Comparison of ENCODE assay signal across 14 mouse cellular contexts in genomic region chr1:176946796-176947181, GRCm38 (mm10).
DNase-seq lines count a peak whose midpoint lies in the region; ATAC-seq and TF ChIP-seq lines count a peak whose summit lies in the region.
"Had no signal": no experiment of that assay in that cellular context is flagged by ENCODE, and none has a peak within 500 bp of the region (broad histone marks: within the 10 kb centered on the region; RNA-seq: fewer than 3 reads in every experiment).

No protein-coding gene starts in this region.

- no peak for TF ChIP-seq CTCF in CH12.LX (conservative IDR thresholded peaks at IDR 0.05 in 1 of 2, IDR thresholded peaks at IDR 0.05 in 1 of 2; ENCODE audit: low read depth in 2 of 2, low read length in 2 of 2)
- no peak for TF ChIP-seq CTCF in midbrain, postnatal 0 days (IDR thresholded peaks at IDR 0.05)

- no peak for TF ChIP-seq POLR2A in CH12.LX (IDR thresholded peaks at IDR 0.05; ENCODE audit: low read depth, low read length)

- TF ChIP-seq EP300 in CH12.LX (IDR thresholded peaks at IDR 0.05; ENCODE audit: low read length), result no peak

- H3K36me3 ChIP-seq in CH12.LX (replicated peaks in 1 of 2; ENCODE audit: control insufficient read depth in 1 of 2, insufficient read depth in 1 of 2, low read length in 1 of 2), result peaks cover 0 to 8% of the 10 kb centered on the region in 2 experiments
- H3K36me3 ChIP-seq in forebrain, embryonic 13.5 days (ENCODE audit: poor library complexity, severe bottlenecking), result no peaks in the 10 kb centered on the region
- H3K36me3 ChIP-seq in midbrain, postnatal 0 days (ENCODE audit: insufficient read depth, low read length), result no peaks in the 10 kb centered on the region
- H3K36me3 ChIP-seq in kidney, embryonic 14.5 days (ENCODE audit: control insufficient read depth, insufficient read depth, low read length), result no peaks in the 10 kb centered on the region
- H3K36me3 ChIP-seq: embryonic facial prominence, embryonic 12.5 days; liver, embryonic 13.5 days had no signal

- H3K9me3 ChIP-seq in CH12.LX (replicated peaks; ENCODE audit: low read length), result no peaks in the 10 kb centered on the region
- no peaks in the 10 kb centered on the region for H3K9me3 ChIP-seq in forebrain, embryonic 13.5 days (replicated peaks)
- H3K9me3 ChIP-seq in midbrain, postnatal 0 days (ENCODE audit: low read length), result no peaks in the 10 kb centered on the region
- H3K9me3 ChIP-seq in kidney, embryonic 14.5 days (ENCODE audit: control insufficient read depth, low read length), result no peaks in the 10 kb centered on the region
- H3K9me3 ChIP-seq: embryonic facial prominence, embryonic 12.5 days; liver, embryonic 13.5 days had no signal

- H3K79me2 ChIP-seq in CH12.LX (replicated peaks; ENCODE audit: control insufficient read depth, extremely low read depth, insufficient read depth, poor library complexity, severe bottlenecking), result no peaks in the 10 kb centered on the region

- no peaks in the 10 kb centered on the region for H3K27me3 ChIP-seq in CH12.LX (replicated peaks)
- no peaks in the 10 kb centered on the region for H3K27me3 ChIP-seq in forebrain, embryonic 13.5 days
- H3K27me3 ChIP-seq in midbrain, postnatal 0 days (ENCODE audit: insufficient read depth, low read length), result no peaks in the 10 kb centered on the region
- no peaks in the 10 kb centered on the region for H3K27me3 ChIP-seq in kidney, embryonic 14.5 days (ENCODE audit: control insufficient read depth, insufficient read depth, low read length)
- H3K27me3 ChIP-seq: embryonic facial prominence, embryonic 12.5 days; liver, embryonic 13.5 days had no signal

- no peak overlapping the region for H3K9ac ChIP-seq in CH12.LX (ENCODE audit: insufficient read depth, low read depth)
- H3K9ac ChIP-seq in forebrain, embryonic 13.5 days, result no peak overlapping the region
- H3K9ac ChIP-seq in midbrain, postnatal 0 days (replicated peaks; ENCODE audit: low read length, poor library complexity, severe bottlenecking), result no peak overlapping the region
- H3K9ac ChIP-seq in kidney, embryonic 14.5 days (ENCODE audit: low read depth, low read length), result no peak overlapping the region
- H3K9ac ChIP-seq: embryonic facial prominence, embryonic 12.5 days; liver, embryonic 13.5 days had no signal

- H3K27ac ChIP-seq in CH12.LX (ENCODE audit: insufficient read depth, low read depth), result peak overlapping the region; percentile 11
- H3K27ac ChIP-seq in forebrain, embryonic 13.5 days, result peak overlapping the region; percentile 95
- H3K27ac ChIP-seq in midbrain, postnatal 0 days (ENCODE audit: low read depth, low read length), result peak overlapping the region; percentile 43; the same call in 1 of the 2 replicates
- H3K27ac ChIP-seq in kidney, embryonic 14.5 days (ENCODE audit: low read depth, low read length), result no peak overlapping the region
- H3K27ac ChIP-seq: embryonic facial prominence, embryonic 12.5 days; liver, embryonic 13.5 days had no signal

- peak overlapping the region; percentile 61 for H3K4me2 ChIP-seq in CH12.LX (ENCODE audit: insufficient read depth, low read depth, poor library complexity, severe bottlenecking)
- H3K4me2 ChIP-seq in forebrain, embryonic 13.5 days, result peak overlapping the region; percentile 37
- H3K4me2 ChIP-seq in midbrain, postnatal 0 days (ENCODE audit: low read depth, low read length, poor library complexity, severe bottlenecking), result no peak overlapping the region
- no peak overlapping the region for H3K4me2 ChIP-seq in kidney, embryonic 14.5 days (replicated peaks; ENCODE audit: low read depth, low read length)
- H3K4me2 ChIP-seq: embryonic facial prominence, embryonic 12.5 days; liver, embryonic 13.5 days had no signal

- 10% methylated on average over 7 of the region's 7 CpGs for WGBS in forebrain, embryonic 13.5 days
- 31% methylated on average over 7 of the region's 7 CpGs for WGBS in midbrain, postnatal 0 days
- WGBS in kidney, embryonic 14.5 days, result 87% methylated on average over 7 of the region's 7 CpGs

- peak overlapping the region in 1 of 3 experiments; percentile 2 for H3K4me3 ChIP-seq in CH12.LX (replicated peaks in 1 of 3; ENCODE audit: low read depth in 2 of 3, low read length in 2 of 3, poor library complexity in 1 of 3)
- no peak overlapping the region for H3K4me3 ChIP-seq in forebrain, embryonic 13.5 days
- H3K4me3 ChIP-seq in midbrain, postnatal 0 days (ENCODE audit: low read depth, low read length), result no peak overlapping the region
- no peak overlapping the region for H3K4me3 ChIP-seq in kidney, embryonic 14.5 days (ENCODE audit: low read length)
- H3K4me3 ChIP-seq: embryonic facial prominence, embryonic 12.5 days; liver, embryonic 13.5 days; myocyte had no signal

- peak; percentile 36 to 41 for DNase-seq in layer of hippocampus, postnatal 14 days (ENCODE audit: low spot score in 2 of 2)
- no peak for DNase-seq in layer of hippocampus, postnatal 25 days (ENCODE audit: extremely low spot score in 1 of 2, low spot score in 1 of 2)
- DNase-seq in CH12.LX (ENCODE audit: extremely low read depth), result no peak
- no peak for DNase-seq in midbrain, postnatal 0 days (ENCODE audit: low spot score)
- DNase-seq in testis, postnatal 14 days (ENCODE audit: low spot score), result no peak
- DNase-seq in lung, postnatal 14 days, result no peak
- DNase-seq: heart, adult 11 months; kidney, postnatal 4 days; liver, embryonic 13.5 days; lung, postnatal 4 days had no signal

- in situ Hi-C loops in CH12.LX (cut with MboI; ENCODE audit: low pct_ligation_motif_present, low pct_unique_long_range_greater_than_20kb, low sequenced_read_pairs), result no loop called here

- no peak for TF ChIP-seq RAD21 in CH12.LX (IDR thresholded peaks at IDR 0.05; ENCODE audit: low read depth, low read length)

- dilution Hi-C loops in CH12.LX (cut with MboI; ENCODE audit: extremely low pct_ligation_motif_present, extremely low pct_unique_long_range_greater_than_20kb, low sequenced_read_pairs), result no loop called here

- H3K4me1 ChIP-seq in CH12.LX (ENCODE audit: control insufficient read depth in 1 of 2, insufficient read depth in 2 of 2), result peaks cover 16 to 57% of the 10 kb centered on the region in 2 experiments
- H3K4me1 ChIP-seq in forebrain, embryonic 13.5 days, result peaks cover 66% of the 10 kb centered on the region
- no peaks in the 10 kb centered on the region for H3K4me1 ChIP-seq in midbrain, postnatal 0 days (ENCODE audit: insufficient read depth, low read length)
- no peaks in the 10 kb centered on the region for H3K4me1 ChIP-seq in kidney, embryonic 14.5 days (ENCODE audit: control insufficient read depth, insufficient read depth, low read length)
- H3K4me1 ChIP-seq: embryonic facial prominence, embryonic 12.5 days had no signal

- ATAC-seq in forebrain, embryonic 13.5 days, result peak; percentile 82
- ATAC-seq in midbrain, postnatal 0 days (ENCODE audit: low FRiP score), result no peak
- ATAC-seq in kidney, embryonic 14.5 days (ENCODE audit: low FRiP score, low TSS enrichment), result no peak

TF ChIP-seq in CH12.LX, 34 proteins besides CTCF, POLR2A, EP300 and RAD21:
- TF ChIP-seq MAFK (IDR thresholded peaks at IDR 0.05; ENCODE audit: insufficient replicate concordance, low read length) (no peak), IRF4 (IDR thresholded peaks at IDR 0.05; ENCODE audit: low read depth, low read length) (peak; percentile 78), UBTF (IDR thresholded peaks at IDR 0.05; ENCODE audit: low read depth, low read length) (no peak), JUND (conservative IDR thresholded peaks at IDR 0.05; ENCODE audit: low read depth, low read length) (0 out of 2 replicates have a peak, but pooled peaks have one; percentile 10), CHD2 (IDR thresholded peaks at IDR 0.05; ENCODE audit: low read length) (no peak)

Comparison
In these comparisons a context has a peak if more than half of its experiments do, and no peak if none do; other contexts are left out.
1. DNase-seq: peak in layer of hippocampus, postnatal 14 days (2 of 2); none in layer of hippocampus, postnatal 25 days (0 of 2), CH12.LX (single experiment), midbrain, postnatal 0 days (single experiment), testis, postnatal 14 days (single experiment) and lung, postnatal 14 days (single experiment).
2. H3K4me2 ChIP-seq: peak in CH12.LX (single experiment) and forebrain, embryonic 13.5 days (single experiment); none in midbrain, postnatal 0 days (single experiment) and kidney, embryonic 14.5 days (single experiment).